Mouse (Mus musculus): ENCODE data around the gene Nrn1l. TPM values are rescaled to one million over a fixed set of nuclear protein-coding genes. Genes with fewer than 3 reads are reported as not detected.

Gene Nrn1l
- 0.49 and 0.75 TPM in 2 replicates for polyA plus RNA-seq (2015; fragmentation: Nextera tagmentation; extraction: Ambion mirVana)

DNA sequence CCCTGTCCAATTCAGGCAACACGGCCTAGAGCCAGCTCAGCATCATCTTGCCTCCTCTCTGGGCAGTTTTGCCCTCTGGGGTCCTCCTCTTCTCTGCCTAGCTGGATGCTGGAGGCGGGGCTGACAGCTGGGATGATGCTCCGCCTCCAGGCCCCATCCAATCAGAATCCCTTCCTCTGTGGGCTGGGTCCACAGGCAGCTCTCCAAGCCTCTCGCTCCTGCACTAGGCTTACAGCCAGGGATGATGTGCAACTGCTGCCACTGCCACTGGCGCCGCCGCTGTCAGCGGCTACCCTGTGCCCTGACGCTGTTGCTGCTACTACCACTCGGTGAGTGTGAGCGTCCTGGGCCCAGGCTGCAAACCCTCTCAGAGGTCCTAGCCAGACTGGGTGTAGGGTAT lies at the start of gene Nrn1l:
Gene Nrn1l, plus strand, starts transcription at position 229 of the 400 bp plus-strand sequence.
- 5% methylated on average over 11 of the region's 11 CpGs for WGBS
- Histone ChIP-seq H3K36me3 (peaks cover 53% of the 10 kb centered on the region), H3K27me3 (no peaks in the 10 kb centered on the region), H3K4me3 (replicated peaks) (no peak within 1 kb of the TSS), H3K4me1 (replicated peaks) (peaks cover 9% of the 10 kb centered on the region), H3K4me2 (replicated peaks) (peak within 1 kb of the TSS; percentile 40), H3K27ac (peak within 1 kb of the TSS; percentile 11; the same call in 1 of the 2 replicates), H3K9me3 (no peaks in the 10 kb centered on the region), H3K9ac (replicated peaks) (peak within 1 kb of the TSS; percentile 48)
- peak; percentile 91 for ATAC-seq

DNA sequence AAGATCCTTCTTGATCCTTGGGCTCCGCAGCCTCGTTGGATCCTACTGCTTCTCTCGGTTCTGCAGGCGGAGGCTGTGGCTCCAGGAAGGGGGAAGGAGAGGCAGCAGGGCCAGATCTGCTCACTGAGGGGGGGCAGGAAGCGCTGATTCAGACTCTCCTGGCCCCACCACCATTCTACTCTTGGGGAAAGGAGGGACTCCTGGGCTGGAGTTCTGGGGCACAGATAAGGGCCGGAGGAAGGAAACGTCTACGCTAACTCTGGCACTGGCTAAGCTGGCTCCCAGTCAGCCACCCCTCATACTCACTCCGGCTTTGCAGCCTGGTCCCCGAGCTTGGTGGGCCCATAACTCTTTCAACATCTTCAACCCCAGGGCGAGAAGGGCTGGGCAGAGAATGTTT lies 46.7 kb upstream of the Nrn1l start:
- H3K4me3 ChIP-seq (replicated peaks) = no peak overlapping the region
- no peak for ATAC-seq
- H3K4me2 ChIP-seq (replicated peaks) = no peak overlapping the region
- peaks cover 76% of the 10 kb centered on the region for H3K36me3 ChIP-seq
- WGBS = 92% methylated on average over 11 of the region's 11 CpGs
- H3K9me3 ChIP-seq = no peaks in the 10 kb centered on the region
- no peak overlapping the region for H3K27ac ChIP-seq
- peaks cover 8% of the 10 kb centered on the region for H3K4me1 ChIP-seq (replicated peaks)
- H3K27me3 ChIP-seq = no peaks in the 10 kb centered on the region
- no peak overlapping the region for H3K9ac ChIP-seq (replicated peaks)

DNA sequence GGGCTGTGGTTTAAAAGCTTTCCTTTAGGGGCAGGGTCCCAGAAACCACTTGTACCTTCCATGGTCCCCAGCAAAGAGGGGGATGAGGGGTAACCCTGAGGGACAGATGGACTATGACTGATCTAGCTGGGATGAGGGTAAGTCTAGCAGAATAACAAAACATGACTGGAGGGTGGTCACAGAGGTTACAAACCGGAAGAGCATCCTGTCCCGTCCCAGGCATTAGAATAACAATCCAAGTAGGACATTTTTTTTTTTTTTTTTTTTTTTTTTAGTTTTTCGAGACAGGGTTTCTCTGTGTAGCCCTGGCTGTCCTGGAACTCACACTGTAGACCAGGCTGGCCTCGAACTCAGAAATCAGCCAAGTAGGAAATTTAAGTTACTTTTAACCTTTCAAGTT lies 43.4 kb upstream of the Nrn1l start:
- peaks cover 47% of the 10 kb centered on the region for H3K36me3 ChIP-seq
- peak overlapping the region; percentile 40; the same call in 1 of the 2 replicates for H3K4me2 ChIP-seq (replicated peaks)
- H3K27ac ChIP-seq = no peak overlapping the region
- no peak overlapping the region; the same call in 1 of the 2 replicates for H3K9ac ChIP-seq (replicated peaks)
- ATAC-seq = no peak
- H3K9me3 ChIP-seq = no peaks in the 10 kb centered on the region
- H3K27me3 ChIP-seq = no peaks in the 10 kb centered on the region
- peaks cover 8% of the 10 kb centered on the region for H3K4me1 ChIP-seq (replicated peaks)
- WGBS = 95% methylated on average over 4 of the region's 4 CpGs
- no peak overlapping the region; the same call in 1 of the 2 replicates for H3K4me3 ChIP-seq (replicated peaks)

DNA sequence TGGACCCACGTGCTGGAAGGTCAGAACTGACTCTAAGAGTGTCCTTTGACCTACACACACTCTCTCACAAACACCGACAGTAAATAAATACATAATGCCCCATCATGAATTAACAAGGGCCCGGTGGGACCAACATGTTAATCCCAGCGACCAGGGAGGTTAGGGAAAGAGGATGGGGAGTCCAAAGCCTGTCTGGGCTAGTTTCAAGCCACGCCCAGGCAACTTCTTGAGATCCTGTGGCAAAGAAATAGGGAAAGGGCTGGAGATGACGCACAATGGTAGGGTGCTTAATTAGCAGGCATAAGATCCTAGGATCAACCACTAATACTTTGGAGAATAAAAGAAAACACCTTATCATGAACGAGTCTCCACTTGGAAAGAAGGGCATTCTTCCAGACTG lies 42.8 kb upstream of the Nrn1l start:
- Histone ChIP-seq H3K27ac (no peak overlapping the region), H3K4me1 (replicated peaks) (peaks cover 8% of the 10 kb centered on the region), H3K36me3 (peaks cover 41% of the 10 kb centered on the region), H3K9me3 (no peaks in the 10 kb centered on the region), H3K4me2 (replicated peaks) (peak overlapping the region; percentile 40), H3K4me3 (replicated peaks) (peak overlapping the region; percentile 19), H3K27me3 (no peaks in the 10 kb centered on the region), H3K9ac (replicated peaks) (peak overlapping the region; percentile 48; the same call in 1 of the 2 replicates)
- WGBS = 75% methylated on average over 7 of the region's 7 CpGs
- no peak for ATAC-seq

DNA sequence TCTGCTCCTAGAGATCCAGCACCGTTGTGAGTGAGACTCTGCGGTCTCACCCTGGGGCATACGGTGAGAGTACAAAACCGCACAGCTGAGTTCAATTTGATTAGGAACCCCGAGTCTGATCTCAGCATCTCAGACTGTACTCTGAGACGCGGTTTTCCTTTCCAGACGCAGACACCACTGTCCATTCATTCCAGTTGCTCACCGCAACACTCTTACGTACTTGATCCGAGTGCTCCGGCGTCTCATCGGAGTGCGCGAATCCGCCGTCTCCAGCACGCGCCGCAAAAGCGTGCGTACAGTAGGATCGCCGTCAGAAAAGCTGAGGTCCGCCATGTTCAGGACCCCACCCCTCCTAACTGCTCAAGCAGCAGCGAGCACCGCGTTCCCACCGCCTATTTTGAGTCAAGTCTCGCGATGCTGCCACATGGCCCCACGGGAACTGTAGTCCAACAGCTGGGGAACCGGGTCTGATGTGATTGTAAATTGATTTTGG lies 41.7 kb upstream of the Nrn1l start:
- Histone ChIP-seq H3K36me3 (peaks cover 30% of the 10 kb centered on the region), H3K27ac (peak overlapping the region; percentile 80), H3K9ac (replicated peaks) (peak overlapping the region; percentile 84), H3K4me1 (replicated peaks) (peaks cover 17% of the 10 kb centered on the region), H3K4me2 (replicated peaks) (peak overlapping the region; percentile 83), H3K9me3 (no peaks in the 10 kb centered on the region), H3K27me3 (no peaks in the 10 kb centered on the region), H3K4me3 (replicated peaks) (peak overlapping the region; percentile 90)
- ATAC-seq = peak; percentile 81
- under 1% methylated on average over 34 of the region's 34 CpGs for WGBS

DNA sequence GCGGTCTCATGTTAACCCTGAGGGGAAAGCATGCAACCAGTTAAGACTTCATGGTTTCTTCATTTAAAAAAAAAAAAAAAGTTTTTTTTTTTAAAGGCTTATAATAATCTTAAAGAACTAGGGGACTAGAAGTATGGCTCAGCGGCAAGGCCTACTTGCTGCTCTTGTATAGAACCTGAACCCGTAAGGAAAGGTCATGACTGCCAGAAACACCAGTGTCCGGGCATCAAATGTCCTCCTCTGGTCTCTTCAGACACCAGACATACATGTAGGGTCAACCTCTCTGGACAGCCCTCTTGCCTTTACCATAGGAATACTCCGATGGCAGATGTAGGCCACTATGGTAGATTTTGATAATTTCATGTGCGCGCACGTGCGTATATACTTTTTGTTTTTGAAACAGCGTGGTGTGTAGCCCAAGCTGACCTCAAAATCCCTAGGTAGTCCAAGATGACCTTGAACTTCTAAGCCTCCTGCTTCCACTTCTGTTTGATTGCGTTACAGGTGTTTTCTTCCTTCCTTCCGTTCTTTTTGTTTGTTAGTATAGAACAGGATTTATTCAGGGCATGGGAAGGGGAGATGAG lies 41.1 kb upstream of the Nrn1l start:
- H3K9ac ChIP-seq (replicated peaks) = no peak overlapping the region
- ATAC-seq = no peak
- H3K4me2 ChIP-seq (replicated peaks) = no peak overlapping the region
- no peaks in the 10 kb centered on the region for H3K27me3 ChIP-seq
- H3K4me1 ChIP-seq (replicated peaks) = peaks cover 23% of the 10 kb centered on the region
- peak overlapping the region; percentile 90; the same call in 1 of the 2 replicates for H3K4me3 ChIP-seq (replicated peaks)
- H3K9me3 ChIP-seq = no peaks in the 10 kb centered on the region
- H3K36me3 ChIP-seq = peaks cover 25% of the 10 kb centered on the region
- H3K27ac ChIP-seq = no peak overlapping the region
- WGBS = 79% methylated on average over 12 of the region's 12 CpGs

DNA sequence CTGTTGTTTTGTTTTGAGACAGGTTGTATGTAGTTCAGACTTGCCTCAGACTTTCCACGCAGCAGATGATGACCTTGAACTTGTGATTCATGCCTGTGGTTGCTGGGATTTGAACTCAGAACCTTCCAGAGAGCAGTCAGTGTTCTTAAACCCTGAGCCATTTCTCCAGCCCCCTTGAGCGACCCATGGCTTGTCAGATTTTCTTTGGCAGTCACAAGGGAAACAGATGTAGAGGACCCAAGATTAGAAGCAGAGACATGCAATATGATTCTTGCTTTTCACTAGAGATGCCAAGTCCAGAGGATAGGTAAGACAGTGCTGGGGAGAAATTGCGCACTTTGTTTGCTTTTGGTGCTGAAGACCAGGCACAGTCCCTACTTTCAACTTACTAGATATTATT lies 40.2 kb upstream of the Nrn1l start, which contains the start of gene Cenpt:
Gene Cenpt, minus strand, starts transcription at position 101 of the 400 bp plus-strand sequence.
- H3K36me3 ChIP-seq = peaks cover 16% of the 10 kb centered on the region
- H3K4me3 ChIP-seq (replicated peaks) = peak within 1 kb of the TSS; percentile 90; the same call in 1 of the 2 replicates
- no peaks in the 10 kb centered on the region for H3K27me3 ChIP-seq
- no peak for ATAC-seq
- H3K9ac ChIP-seq (replicated peaks) = no peak within 1 kb of the TSS
- 93% methylated on average over 3 of the region's 3 CpGs for WGBS
- H3K9me3 ChIP-seq = no peaks in the 10 kb centered on the region
- H3K4me1 ChIP-seq (replicated peaks) = peaks cover 32% of the 10 kb centered on the region
- no peak within 1 kb of the TSS for H3K4me2 ChIP-seq (replicated peaks)
- H3K27ac ChIP-seq = no peak within 1 kb of the TSS

DNA sequence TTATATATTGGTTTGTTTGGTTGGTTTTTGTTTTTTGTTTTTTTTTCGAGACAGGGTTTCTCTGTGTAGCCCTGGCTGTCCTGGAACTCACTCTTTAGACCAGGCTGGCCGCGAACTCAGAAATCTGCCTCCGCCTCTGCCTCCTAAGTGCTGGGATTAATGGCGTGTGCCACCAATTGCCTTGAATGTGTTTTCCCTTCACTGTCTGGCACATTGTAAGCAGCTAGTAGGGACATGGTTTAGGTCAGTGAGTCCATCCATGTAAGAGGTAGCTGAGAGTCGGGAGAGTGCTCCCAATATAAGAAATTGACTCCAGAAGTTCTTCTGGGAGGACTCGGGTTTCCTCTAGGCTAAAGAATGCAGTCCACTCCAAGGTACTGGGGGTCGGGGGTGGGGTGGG lies 39.1 kb upstream of the Nrn1l start:
- Histone ChIP-seq H3K4me1 (replicated peaks) (peaks cover 43% of the 10 kb centered on the region), H3K9ac (replicated peaks) (peak overlapping the region; percentile 91; the same call in 1 of the 2 replicates), H3K27me3 (no peaks in the 10 kb centered on the region), H3K27ac (peak overlapping the region; percentile 47; the same call in 1 of the 2 replicates), H3K36me3 (peaks cover 11% of the 10 kb centered on the region), H3K4me3 (replicated peaks) (peak overlapping the region; percentile 83), H3K4me2 (replicated peaks) (peak overlapping the region; percentile 99), H3K9me3 (no peaks in the 10 kb centered on the region)
- WGBS = 28% methylated on average over 8 of the region's 8 CpGs
- ATAC-seq = no peak; the same call in none of the 2 replicates

DNA sequence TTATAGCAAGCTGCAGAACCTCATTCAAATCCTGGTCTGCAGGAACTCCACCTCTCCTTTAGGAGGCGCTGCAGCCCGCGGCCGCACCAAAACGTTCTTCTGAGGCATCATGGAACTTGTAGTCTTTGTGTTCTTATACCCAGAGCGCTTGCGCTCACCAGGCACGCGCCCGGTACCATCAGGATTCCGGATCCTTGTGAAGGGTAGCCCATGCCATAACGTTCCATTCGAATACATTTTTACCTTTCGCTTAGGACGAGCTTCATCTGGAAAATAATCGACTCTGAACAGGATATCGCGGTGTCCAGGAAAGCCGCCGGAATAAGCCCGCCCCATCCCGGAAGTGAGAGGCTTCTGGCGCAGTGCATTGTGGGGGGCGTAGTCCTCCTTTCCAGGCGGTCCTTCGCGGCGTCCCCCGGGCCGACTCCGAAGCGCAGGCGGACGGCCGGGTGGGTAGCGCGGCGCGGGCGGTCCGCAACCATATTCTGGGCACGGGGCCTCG lies 38.6 kb upstream of the Nrn1l start, which contains the start of gene Thap11:
Gene Thap11, plus strand, starts transcription at position 418 of the 502 bp plus-strand sequence.
- peaks cover 7% of the 10 kb centered on the region for H3K36me3 ChIP-seq
- H3K27me3 ChIP-seq = no peaks in the 10 kb centered on the region
- peak; percentile 92 for ATAC-seq
- peak within 1 kb of the TSS; percentile 99 for H3K4me2 ChIP-seq (replicated peaks)
- H3K9ac ChIP-seq (replicated peaks) = peak within 1 kb of the TSS; percentile 91
- peaks cover 48% of the 10 kb centered on the region for H3K4me1 ChIP-seq (replicated peaks)
- H3K9me3 ChIP-seq = no peaks in the 10 kb centered on the region
- under 1% methylated on average over 43 of the region's 43 CpGs for WGBS
- peak within 1 kb of the TSS; percentile 83 for H3K4me3 ChIP-seq (replicated peaks)
- H3K27ac ChIP-seq = peak within 1 kb of the TSS; percentile 83

DNA sequence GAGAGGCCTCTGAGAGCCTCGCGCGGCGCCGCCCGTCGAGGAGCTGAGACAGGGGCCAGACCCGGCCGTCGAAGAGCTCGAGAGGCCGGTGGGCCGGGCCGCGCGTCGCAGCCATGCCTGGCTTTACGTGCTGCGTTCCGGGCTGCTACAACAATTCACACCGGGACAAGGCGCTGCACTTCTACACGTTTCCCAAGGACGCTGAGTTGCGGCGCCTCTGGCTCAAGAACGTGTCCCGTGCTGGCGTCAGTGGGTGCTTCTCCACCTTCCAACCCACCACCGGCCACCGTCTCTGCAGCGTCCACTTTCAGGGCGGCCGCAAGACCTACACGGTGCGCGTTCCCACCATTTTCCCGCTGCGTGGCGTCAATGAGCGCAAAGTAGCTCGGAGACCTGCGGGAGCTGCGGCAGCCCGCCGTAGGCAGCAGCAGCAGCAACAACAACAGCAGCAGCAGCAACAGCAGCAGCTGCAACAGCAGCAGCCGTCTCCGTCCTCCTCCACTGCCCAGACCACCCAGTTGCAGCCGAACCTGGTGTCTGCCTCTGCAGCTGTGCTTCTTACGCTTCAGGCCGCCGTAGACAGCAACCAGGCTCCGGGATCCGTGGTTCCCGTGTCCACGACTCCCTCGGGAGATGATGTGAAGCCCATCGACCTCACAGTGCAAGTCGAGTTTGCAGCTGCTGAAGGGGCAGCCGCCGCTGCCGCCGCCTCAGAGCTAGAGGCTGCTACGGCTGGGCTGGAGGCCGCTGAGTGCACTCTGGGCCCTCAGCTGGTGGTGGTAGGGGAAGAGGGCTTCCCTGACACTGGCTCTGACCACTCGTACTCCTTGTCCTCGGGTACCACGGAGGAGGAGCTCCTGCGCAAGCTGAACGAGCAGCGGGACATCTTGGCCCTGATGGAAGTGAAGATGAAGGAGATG lies 37.9 kb upstream of the Nrn1l start:
- Histone ChIP-seq H3K9ac (replicated peaks) (peak overlapping the region; percentile 91), H3K4me1 (replicated peaks) (peaks cover 48% of the 10 kb centered on the region), H3K27me3 (no peaks in the 10 kb centered on the region), H3K4me2 (replicated peaks) (peak overlapping the region; percentile 99), H3K4me3 (replicated peaks) (peak overlapping the region; percentile 83), H3K27ac (peak overlapping the region; percentile 83), H3K9me3 (no peaks in the 10 kb centered on the region), H3K36me3 (peaks cover 7% of the 10 kb centered on the region)
- ATAC-seq = peak; percentile 0; the same call in 1 of the 2 replicates
- under 1% methylated on average over 71 of the region's 71 CpGs for WGBS

DNA sequence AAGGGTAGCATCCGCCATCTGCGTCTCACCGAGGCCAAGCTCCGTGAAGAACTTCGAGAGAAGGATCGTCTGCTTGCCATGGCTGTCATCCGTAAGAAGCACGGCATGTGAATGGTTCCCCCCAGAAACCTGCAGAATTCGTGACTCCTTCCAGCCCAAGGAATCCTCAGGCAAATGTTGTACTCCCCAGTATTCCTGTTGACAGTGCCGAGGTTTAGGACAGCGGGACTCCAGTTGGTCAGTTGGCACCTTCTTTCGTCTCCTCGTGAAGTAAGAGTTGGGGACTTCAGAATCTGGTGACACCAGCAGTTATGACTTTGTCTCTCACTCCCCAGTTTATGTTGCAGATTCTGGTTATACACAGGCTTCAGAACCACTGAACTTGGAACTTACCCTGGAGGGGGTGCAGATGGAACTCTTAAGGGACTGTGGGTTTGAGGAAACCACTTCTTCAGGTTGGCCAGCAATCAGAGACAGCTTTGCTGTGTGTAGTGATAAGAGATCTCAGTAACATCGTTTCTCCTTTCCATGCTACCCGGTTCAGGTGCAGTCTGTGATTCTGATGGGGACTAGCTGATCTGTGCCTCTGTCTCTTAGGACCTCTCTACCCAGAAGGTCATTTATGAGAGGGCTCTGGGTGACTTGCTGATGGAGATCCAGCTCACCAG lies 37.1 kb upstream of the Nrn1l start:
- peak overlapping the region; percentile 91 for H3K9ac ChIP-seq (replicated peaks)
- H3K4me1 ChIP-seq (replicated peaks) = peaks cover 47% of the 10 kb centered on the region
- peak overlapping the region; percentile 99 for H3K4me2 ChIP-seq (replicated peaks)
- peak overlapping the region; percentile 83 for H3K4me3 ChIP-seq (replicated peaks)
- H3K36me3 ChIP-seq = peaks cover 7% of the 10 kb centered on the region
- 24% methylated on average over 15 of the region's 15 CpGs for WGBS
- peak overlapping the region; percentile 83 for H3K27ac ChIP-seq
- H3K27me3 ChIP-seq = no peaks in the 10 kb centered on the region
- ATAC-seq = no peak
- H3K9me3 ChIP-seq = no peaks in the 10 kb centered on the region
